Mouse (Mus musculus) yolk sac, embryonic 10.5 days (tissue): Measurements from ENCODE around the gene Trappc1.
A peak's percentile ranks its signal among the peaks of the same experiment; 100 is the strongest.
"Not testable (repeated sequence)": the region's sequence is repeated elsewhere in the genome, so short reads cannot be mapped to it uniquely, and the experiment has no call there.

ENCODE experiments used
- DNase-seq: peaks from one replicate; pipeline ENCODE4 v3.0.0-alpha.2; 2017; ENCODE audit warnings: low spot score

Gene Trappc1

DNA sequence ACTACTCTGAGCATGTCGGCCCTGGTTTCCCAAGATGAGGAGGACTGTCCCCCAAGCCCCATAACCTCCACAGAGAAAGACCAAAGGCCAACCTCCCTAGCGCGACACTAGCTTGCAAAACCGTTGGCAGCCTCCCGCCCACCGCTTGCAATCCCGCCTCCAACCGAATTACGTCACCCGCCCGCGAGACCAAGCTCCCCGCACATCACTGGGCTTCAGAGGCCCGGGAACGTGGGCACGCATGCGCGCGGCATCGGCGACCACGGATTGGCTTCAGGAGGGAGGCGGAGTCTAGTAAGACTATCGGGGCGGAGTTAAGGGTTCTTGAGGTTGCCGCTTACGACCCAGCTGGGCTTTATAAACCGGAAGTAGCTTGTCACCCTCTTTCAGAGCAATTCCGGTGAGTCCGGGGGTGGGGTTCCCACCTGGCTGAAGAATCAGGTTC lies at the start of gene Trappc1, which contains the start of gene Cntrob:
TSS of gene Trappc1 (plus strand) at position 314 of the 445 bp plus-strand sequence.
TSS of gene Cntrob (minus strand) at position 109 of the 445 bp plus-strand sequence.
- DNase-seq, result peak; percentile 100

- DNase-seq, result no peak
These were observed 48.1 kb upstream of the Trappc1 start for GRCm38 (mm10) chr11:69275650-69276049.

DNA sequence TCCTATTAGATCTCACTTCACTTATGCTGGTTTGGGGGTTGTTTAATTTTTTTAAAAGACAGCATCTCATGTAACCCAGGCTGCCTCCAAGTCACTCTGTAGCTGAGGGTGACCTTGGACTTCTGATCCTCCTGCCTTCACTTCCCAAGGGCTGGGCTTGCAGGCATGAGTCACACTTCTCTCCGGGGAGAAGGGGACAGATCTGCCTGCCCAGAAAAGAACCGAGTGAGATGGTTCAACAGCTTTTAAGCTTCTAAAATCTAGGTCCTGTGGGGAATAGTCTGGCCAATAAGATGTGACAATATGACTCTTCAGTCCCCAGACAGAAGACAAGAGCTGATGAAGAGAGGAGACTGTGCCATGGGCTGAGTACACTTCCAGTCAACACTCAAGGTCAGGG lies 47.7 kb upstream of the Trappc1 start:
- no peak for DNase-seq

DNA sequence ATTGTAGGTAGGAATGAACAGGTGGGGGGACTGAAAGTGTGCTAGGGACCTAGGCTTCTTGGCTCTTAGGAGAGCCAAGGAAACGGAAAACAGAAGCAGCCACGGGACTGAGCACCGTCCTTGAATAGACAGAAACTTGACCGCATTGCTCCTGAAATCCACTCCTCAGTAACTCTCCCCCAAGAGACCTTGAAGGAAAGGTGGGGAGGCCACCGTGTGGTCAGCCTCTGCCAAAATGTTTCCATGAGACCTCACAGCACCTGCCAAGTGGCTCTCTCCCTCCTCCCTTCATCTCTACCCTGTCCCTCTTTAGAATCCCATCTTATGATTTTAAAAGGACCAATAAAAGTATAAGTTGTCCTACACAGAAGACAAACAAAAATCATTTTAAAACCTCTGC lies 46.5 kb upstream of the Trappc1 start:
- no peak for DNase-seq

DNA sequence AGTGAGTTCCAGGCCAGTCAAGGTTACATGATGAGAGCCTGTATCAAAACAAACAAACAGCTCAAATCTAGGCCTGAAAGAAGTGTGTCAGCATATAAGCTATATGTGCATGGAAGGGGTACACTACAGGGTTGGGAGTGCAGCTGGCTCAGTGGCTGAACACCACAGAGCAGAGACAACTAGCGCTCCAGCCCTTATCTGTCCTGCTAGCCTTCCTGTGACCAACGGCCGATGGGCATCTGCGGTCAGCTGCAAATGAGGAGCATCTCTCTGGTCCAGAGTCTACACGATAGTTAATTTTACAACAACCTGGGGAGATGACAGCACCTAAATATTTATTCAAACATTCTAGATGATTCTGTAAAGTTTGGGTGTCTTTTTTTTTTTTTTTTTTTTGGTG lies 32.7 kb upstream of the Trappc1 start:
- DNase-seq, result no peak

DNA sequence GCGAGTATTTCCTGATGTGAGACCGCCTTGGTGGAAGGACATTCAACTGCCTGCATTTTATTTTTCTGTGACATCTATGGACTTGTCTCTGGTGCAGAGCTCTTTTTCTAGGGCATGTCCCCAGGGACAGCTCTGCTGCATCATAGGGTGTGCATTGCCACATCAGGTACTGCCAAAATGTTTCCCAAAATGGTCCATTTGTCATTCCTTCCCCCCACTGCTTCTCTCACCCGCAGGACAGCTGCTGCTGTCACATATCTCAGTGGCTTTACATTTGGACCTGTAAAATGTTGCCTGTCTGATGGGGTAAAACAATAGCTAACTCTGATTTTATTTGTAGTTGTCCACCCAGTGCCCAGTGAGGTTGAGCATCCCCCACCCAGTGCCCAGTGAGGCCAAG lies 28.5 kb upstream of the Trappc1 start:
- DNase-seq, result no peak

DNA sequence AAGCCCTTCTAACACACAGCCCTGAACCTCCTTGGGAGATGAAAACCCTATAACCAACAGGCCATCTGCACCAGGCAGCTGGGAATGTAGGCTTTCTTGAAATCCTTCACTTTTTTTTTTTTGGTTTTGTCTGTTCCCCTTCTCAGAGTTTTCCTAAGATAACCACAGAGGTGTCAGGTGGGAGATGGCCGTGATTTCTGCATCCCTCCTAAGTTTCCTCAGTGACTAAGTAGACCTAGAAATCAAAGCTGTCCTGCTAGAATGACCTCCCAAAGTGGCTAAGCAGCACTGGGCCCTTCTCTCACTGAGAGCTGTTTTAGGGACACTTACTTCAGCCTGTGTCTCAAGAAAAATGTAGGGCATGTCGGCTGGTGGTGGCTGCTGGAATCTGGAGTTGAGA lies 26.0 kb upstream of the Trappc1 start:
- no peak for DNase-seq

GRCm38 (mm10) chr11:69298231-69298630 lies 25.5 kb upstream of the Trappc1 start:
- no peak for DNase-seq

DNA sequence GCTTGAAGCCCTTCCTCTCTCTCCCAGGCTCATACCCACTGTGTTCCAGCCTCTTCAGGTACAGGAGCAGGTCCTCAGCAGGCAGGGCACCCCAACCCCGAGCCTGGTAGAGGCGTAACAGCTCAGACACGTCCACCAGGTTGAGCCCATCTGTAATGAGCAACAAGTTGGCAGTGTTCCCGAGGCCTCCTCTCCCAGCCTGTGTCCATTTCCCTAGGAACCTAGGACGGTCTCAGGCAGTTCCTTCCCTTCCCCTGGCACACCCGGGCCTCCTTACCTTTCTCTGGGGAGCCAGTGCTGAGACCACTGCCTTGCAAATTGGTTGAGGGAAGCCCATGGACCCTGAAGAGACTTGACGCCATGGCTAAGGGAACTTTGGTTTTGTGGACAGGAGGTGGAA lies 21.0 kb upstream of the Trappc1 start:
- no peak for DNase-seq

DNA sequence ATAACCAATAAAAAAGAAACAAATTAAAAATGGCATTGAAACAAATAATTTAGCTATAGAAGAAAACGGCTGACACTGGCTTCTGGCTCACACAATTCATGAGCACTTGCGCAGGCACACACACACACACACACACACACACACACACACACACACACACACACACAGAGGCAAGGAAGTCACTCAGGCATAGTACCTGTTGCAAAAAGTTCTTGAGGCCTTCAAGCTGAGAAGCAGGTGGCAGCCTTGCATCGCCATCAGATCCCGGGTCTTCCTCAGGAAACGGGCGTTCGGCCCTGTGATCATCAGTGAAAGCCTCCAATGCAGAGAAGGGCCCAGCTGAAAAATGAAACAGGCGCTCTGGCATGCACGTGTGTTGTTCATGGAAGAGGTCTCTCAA lies 18.5 kb upstream of the Trappc1 start:
- DNase-seq, result no peak

DNA sequence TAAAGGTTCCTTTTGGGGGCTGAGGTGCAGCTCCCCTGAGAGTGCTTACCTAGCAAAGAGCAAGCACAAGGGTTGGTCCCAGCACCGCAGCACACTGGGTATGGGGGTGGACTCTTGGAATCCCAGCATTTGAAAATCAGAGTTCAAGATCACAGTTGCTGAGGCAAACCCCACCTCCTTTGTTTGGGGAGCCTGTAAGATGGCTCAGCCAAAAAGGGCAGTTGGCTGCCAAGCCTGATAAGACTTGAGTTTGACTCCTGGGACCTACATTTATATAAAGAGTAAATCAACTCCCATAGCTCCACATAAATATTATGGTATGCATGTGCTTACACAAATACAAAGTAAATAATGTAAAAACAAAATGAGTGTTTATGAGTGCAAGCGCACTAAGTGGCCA lies 17.7 kb upstream of the Trappc1 start:
- DNase-seq, result no peak

DNA sequence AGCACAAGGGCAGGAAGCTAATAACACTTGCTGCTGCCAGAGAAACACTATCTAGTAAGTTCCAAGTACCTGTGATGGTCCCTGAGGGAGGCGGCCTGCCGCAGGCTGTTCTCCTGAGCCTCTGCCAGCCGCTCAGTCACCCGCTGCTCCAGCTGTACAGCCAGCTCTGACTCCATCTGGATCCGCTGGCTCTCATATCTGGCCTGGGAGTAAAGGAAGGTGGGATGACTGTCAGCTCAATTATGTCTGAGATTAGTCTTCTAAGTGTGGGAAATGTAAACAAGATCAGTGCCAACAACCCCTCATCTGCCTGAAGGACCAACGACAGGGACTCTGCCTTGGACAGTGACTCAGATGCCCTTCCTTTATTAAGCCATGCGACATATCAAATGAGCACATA lies 12.5 kb upstream of the Trappc1 start:
- no peak for DNase-seq

GRCm38 (mm10) chr11:69316361-69316760 lies 7.4 kb upstream of the Trappc1 start:
- no peak for DNase-seq

GRCm38 (mm10) chr11:69318000-69318399 lies 5.8 kb upstream of the Trappc1 start:
- not testable (repeated sequence) for DNase-seq

DNA sequence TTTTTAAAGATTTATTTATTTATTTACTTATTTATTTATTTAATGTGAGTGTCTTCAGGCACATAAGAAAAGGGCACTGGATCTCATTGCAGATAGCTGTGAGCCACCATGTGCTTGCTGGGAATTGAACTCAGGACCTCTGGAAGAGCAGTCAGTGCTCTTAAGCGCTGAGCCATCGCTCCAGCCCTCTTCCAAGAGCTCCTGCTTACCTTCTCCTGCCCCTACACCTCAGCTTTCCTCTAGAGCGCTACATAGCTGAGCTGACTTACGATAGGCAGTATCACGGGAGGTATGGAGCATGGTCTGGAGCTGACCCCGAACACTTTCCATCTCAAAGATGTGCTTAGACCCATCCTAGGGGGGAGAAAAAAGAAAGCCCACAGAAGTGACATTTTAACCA lies 2.2 kb upstream of the Trappc1 start:
- DNase-seq, result no peak

DNA sequence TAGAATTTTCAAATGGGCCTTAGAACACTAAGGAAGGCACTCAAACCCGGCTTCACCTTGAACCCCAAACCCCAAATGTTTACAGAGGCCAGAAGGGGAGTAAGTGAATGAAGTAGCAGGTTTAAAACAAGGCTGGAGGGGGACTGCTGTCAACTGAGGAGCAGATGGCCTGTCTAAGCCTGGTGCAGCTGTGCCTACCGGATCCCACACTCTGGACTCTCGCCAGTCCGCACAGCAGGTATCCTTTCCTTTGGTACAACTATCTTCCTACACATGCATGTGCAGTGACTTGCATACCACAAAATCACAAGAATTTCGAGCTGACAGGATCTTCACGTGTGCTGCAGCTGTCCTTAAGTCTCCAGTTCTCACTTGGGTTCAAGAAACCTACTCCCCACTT lies 1.8 kb upstream of the Trappc1 start:
- no peak for DNase-seq

GRCm38 (mm10) chr11:69322693-69323471 lies 898 bp upstream of the Trappc1 start:
- DNase-seq, result peak; percentile 21

GRCm38 (mm10) chr11:69324749-69325148 lies 969 bp downstream of the Trappc1 start:
- no peak for DNase-seq

GRCm38 (mm10) chr11:69325628-69326407 lies 2.0 kb downstream of the Trappc1 start, which contains the start of gene Kcnab3:
TSS of gene Kcnab3 (plus strand) at chr11:69326258.
- DNase-seq, result peak; percentile 82

DNA sequence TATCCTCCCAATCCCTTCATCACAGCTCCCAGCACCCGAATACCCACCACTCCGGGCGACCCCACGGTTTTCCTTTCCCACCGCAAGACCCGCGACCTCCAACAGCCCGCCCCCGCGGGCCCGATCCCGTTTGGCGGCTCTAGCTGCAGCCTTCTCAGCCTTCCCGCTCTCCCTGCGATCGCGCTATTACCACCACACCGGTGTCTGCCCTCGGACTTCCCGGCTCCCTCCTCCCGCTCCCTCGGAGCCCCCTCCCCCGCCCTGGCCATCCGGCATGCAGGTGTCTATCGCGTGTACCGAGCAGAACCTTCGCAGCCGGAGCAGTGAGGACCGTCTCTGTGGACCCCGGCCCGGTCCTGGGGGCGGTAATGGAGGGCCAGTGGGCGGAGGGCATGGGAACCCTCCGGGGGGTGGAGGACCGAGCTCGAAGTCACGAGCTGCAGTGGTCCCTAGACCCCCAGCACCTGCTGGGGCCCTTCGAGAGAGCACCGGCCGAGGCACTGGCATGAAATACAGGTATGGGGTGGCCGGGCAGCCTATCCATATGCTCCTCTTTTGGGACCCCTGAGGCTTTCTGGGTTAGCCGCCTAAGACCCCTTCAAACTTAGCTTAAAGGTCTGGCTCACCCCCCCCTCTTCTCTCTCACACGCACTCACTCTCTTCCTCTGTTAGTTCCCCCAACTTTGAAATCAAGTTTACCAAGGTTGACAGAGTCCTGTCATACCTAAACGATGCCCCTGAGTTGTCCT lies 2.8 kb downstream of the Trappc1 start:
- no peak for DNase-seq

DNA sequence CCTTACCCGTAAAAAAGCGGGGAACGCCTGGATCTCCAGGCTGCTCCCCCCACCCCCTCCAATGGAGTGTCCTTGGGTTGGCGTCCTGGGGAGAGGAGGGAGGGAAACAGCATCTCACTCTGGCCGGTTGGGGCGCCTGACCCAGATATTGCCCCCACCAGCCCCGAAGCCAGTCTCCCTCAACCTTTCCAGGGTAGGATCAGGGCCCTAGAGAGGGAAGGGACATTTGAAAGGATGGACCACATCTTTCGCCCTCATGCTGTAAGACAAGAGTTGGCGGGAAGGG lies 3.3 kb downstream of the Trappc1 start:
- no peak for DNase-seq

- no peak for DNase-seq
These were observed 3.9 kb downstream of the Trappc1 start for GRCm38 (mm10) chr11:69327648-69328047.

GRCm38 (mm10) chr11:69328517-69328916 lies 4.7 kb downstream of the Trappc1 start:
- DNase-seq, result no peak
